Mouse (Mus musculus): Measurements from ENCODE around the gene Nup107.
A peak's percentile ranks its signal among the peaks of the same experiment; 100 is the strongest.

The Nup107 gene

DNA sequence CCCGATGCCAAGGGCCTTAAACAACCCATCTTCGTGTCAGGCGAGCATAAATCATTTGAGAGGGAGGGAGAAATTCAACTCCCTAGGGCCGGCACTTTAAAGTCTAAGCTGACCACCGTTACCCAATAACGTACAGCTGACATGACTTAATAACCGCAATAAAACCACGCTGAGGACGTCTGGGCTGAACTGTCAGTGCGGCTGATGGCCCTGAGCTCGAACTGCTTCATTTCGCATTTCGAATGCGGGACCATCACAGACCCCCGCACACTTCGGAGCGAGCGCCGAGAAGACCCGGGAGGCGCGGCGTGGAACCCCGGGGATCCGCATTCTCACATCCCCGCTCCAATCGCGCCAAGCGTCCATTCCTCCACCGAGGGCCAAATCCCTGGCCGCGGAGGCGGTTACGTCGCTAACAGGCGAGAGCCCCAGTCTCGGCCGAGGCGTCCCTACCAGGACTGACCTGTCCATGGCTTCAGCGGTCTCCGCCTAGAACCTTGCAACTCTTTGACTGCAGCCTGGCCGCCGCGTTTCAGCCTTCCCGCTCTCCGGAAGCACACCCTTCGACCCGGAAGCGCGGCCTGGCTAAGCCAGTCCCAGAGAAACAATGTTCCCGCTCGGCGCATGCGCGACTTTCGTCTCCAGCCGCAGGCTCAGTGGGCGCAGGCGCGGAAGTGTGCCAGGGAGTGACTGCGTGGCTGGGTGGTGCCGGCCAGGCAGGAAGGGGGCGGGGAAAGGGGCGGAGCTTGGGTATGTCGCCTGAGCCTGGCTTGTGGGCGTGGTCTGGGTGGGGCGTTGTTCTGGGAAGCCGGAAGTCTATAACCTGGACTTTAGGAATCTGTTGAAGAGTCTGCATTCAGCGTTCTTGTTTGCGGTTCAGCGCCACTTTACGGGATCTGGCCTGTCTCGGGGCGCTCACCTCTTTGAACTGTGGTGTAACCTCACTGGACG, at the start of gene Nup107:
Nup107 (minus strand) TSS at position 565 of the 951 bp plus-strand sequence.
- DNase-seq (ENCODE audit: low read depth): peak; percentile 100

DNA sequence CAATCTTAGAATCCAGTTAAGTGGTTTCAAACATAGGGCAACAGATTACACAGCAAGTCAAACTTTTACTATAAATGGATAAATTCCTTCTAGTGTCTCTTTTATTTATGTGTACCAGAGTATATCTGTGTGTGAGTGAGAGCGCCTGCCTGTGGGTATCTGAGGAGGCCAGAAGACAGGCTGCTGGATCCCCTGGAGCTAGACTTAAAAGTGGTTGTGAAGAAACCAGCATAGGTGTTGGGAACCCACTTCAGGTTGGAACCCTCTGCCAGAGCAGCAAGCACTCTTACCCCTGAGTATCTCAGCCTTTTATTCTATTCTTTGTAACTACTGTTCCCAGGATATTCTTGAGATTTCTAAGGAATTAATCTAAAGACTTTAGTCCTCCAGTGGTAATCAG, 49.3 kb upstream of the Nup107 start:
- DNase-seq (ENCODE audit: low read depth): no peak

DNA sequence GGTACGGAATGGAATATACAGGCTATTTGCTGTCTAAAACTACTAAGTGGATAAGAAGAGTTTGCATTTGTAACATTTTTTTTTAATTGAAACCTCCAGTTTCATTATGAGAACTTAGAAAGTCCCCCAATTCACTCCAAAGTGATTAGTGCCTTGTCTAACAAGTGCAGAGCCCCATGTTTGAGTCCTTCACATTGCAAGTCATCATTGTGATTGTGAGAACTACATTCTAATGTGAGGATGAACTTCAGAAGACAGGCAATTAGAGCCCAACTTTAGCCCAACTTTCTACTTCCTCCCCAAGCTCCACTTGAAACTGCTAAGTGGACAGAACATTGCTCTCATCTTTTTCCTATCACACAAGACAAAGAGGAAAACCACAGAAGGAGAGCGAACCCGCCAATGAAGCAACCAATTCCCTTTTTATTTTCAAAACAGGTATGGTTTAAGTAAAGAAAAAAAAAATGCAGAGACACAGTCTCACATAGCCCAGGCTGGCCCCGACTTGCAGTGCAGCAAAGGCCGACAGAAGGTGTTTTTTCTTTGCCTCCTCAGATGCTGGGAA, 48.0 kb upstream of the Nup107 start:
- DNase-seq (ENCODE audit: low read depth): peak; percentile 54

DNA sequence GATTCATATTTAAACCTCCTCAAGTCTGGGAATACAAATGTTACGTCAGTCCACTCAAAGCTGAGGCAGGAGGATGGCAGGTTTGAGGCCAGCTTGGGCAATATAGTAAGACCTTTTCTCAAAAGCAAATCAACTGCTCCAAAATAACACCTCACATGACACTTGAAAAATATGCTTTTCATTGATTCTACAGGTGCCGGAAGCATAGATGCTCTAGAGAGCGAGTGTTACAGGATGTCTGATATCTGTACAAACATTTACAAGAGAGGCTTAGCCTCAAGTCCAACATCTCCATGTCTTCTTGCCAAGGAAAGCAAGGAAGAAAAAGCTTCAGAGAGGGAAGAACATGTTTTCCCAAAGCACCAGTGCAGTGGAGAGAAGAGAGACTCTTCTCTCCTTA, 47.2 kb upstream of the Nup107 start:
- DNase-seq (ENCODE audit: low read depth): peak; percentile 68

DNA sequence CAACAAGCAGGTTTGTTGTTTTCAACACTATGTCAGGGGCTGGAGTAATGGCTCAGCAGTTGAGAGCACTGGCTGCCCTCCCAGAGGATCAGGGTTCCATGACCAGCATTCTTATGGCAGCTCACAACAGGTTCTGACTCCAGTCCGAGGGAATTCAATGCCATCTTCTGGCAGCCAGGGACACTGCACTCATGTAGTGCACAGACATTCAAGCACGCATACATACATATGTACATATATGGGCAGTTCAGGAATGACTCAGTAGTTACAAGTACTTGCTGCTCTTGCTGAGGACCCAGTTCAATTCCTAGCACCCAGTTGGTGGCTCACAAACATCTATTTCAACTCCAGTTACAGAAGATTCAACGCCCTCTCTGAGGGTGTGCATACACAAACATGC, 46.4 kb upstream of the Nup107 start:
- DNase-seq (ENCODE audit: low read depth): peak; percentile 58

DNA sequence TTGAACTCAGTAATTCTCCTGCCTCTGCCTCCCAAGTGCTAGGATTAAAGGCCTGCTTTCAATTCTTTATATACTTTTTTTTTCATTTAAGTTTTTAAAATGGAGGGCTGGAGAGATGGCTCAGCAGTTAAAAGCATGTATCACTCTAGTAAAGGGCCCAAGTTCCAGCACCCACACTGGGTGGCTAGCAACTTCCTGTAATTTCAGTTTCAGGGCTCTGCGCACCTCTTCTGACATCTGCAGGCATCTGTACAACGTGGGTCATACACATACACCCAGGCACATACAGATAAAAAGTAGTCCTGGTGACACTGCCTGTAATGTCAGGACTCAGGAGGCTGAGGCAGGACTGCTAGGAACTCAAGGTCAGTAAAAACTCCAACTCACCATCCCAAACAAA, 43.8 kb upstream of the Nup107 start:
- DNase-seq (ENCODE audit: low read depth): peak; percentile 77

DNA sequence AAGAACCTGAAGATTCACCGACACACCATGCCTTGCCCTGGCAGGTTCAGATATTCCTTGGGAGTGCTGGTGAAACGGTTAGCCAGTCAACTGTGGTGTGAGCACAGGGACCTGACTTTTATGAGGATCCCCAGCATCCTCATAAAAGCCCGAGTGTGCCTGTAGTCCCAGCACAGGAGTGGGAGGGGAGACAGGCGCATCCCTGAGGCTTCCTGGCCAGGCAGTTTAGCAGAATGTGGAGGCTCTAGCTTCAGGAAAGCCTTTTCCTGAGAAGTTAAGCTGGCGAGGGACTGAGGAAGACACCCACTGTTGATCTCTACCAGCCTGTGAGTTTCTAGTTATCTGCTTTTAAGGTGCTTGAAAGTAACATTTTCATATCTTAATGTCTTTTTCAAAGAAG, 42.9 kb upstream of the Nup107 start:
- DNase-seq (ENCODE audit: low read depth): no peak

DNA sequence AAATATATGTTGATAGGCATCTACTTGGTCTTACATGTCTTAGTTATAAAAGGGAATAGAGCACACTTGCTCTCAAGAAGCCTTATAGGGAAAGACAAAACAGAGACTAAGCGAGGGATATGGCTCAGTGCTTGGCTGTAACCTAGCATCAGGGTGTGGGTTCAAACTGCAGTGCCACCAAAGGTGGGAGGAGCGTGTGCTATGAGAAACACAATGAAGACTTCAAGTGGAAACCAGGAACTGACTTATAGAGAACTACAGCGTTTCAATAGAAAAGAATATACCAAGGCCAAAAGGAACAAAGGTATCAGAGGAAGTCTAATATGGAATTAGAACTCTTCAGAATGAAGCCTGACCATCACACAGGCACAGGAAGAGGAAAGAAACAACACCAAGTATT, 38.3 kb upstream of the Nup107 start:
- peak; percentile 59 for DNase-seq (ENCODE audit: low read depth)

DNA sequence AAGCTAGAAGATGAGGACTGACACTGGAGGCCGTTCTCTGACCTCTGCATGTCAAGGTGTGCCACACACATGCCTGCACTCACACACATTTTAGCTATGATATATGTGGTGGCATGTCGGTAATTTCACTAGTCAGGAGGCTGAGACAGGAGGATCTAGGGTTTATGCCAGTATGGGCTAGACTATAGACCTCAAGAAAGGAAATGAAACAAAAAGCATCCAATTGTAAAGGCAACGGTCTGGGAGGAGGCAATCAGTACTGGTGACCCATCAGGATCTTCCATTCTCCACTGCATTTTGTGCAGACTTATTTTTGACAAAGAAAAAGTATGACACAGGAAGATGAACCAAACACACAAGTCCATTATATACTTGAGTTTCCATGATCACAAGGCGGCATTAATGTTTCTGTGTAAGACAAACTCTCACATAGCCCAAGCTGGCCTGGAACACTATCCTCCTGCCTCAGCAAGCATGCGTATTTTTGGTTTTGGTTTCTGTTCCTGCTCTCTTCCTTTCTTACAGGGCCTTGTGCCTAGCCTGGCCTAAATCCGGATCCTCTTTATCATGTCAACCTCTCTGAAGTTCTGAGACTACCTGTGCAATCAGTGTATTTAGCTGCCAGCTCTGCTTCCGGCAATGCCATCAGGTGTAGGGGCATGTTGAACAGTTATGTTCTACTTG, 37.1 kb upstream of the Nup107 start:
- peak; percentile 81 for DNase-seq (ENCODE audit: low read depth)

DNA sequence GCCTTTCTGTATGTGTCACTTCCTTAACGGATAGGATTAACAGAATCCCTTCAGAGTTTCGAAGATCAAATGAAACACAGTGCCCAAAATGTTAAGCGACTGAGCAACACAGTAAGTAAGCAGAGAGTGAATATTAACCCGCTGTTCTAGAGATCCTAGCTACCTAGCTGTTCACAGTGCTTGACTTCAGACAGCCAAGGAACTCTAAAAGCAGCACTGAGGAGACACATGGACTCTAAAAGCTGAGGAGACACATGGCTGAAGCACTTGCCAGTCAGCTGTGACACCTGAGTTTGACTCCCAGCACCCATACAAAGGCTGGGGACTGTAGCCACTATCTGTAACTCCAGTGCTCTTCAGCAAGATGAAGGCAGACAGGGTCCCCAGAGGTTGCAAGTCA, 36.5 kb upstream of the Nup107 start:
- DNase-seq (ENCODE audit: low read depth): no peak

DNA sequence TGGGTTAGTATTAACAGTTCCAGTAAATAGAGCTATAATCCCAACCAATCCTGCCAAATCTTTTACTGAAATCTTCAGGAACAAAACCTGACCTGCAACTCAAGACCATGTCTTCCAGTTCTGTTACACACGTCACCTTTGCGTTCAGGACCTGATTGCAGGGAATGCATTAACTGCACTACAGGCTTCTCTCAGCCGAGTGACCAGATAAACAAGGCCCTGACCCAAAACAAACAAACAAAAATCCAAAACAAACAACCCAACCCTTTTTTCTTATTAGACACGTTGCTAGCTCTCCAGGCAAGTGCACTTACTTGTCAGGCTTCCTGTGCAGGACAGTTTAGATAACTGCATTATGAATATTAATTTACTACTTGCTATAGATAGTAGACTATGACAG, 36.0 kb upstream of the Nup107 start:
- DNase-seq (ENCODE audit: low read depth): peak; percentile 28

DNA sequence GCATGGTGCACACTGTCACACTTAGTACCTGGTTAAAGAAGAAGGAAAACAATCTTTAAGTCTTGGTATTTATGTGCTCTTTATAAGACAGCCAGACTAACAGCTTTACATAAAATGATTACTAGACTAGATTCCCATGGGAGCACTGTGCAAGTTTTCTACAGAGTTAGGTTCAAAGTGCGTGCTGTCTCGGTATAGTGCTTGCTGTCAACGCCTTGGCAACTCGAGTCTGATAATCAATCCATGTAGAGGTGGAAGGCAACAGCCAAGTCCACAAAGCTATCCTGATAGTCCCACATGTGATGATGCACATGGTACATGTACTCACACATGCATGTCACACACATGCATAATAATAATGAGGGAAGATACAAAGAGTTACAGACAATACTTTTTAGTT, 32.1 kb upstream of the Nup107 start:
- no peak for DNase-seq (ENCODE audit: low read depth)

DNA sequence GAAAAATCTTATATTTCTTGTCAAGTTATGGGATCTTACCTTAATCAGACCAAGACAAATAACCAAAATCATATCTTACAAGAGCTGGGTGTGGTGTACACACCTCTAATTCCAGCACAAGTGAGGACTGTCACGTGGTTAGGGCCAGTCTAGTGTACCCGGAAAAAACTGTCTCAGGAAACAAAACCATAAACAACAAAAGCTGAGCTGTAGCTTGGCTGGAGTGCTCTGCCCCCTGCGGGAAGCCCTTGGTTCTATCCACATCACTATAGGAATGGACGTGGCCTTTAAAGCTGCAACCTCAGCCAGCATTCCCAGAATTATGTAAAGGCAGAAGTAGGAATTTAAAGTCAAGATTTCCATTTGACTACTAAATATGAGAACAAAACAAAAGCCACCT, 31.6 kb upstream of the Nup107 start:
- DNase-seq (ENCODE audit: low read depth): no peak

DNA sequence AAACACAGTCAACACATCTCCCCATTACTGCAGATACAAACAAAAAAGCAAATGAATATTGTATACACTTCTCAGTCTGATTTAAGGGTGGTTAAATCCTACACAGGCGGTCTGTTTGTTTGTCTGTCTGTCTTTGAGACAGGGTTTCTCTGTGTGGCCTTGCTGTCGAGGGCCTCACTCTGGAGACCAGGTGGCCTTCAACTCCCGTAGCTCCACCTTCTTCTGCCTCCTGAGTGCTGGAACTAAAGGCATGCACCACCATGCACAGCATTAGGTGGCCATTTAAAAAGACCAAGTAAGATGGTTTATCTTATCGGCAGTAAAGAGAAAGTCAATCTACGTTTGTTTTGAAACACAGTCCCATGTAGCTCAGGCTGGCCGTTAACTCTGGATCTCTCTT, 30.8 kb upstream of the Nup107 start:
- DNase-seq (ENCODE audit: low read depth): no peak

DNA sequence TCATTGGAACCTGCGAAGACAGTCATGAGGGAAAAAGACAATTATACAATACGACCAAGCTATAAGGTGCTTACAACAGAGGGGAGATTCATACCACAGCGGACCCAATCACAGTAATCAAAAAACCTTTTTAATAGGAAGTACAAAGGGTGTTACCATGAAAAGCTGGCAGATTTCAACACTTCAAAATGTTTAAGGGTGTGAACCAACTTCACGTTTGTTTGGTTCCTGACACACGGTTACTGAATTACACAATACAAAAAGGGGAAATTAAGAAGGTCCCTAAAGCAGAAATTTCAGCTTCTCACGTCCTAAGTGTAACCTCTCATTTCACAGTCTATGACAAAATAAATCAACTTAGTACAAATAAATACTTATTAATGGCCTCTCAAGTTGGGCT, 26.1 kb upstream of the Nup107 start:
- no peak for DNase-seq (ENCODE audit: low read depth)

DNA sequence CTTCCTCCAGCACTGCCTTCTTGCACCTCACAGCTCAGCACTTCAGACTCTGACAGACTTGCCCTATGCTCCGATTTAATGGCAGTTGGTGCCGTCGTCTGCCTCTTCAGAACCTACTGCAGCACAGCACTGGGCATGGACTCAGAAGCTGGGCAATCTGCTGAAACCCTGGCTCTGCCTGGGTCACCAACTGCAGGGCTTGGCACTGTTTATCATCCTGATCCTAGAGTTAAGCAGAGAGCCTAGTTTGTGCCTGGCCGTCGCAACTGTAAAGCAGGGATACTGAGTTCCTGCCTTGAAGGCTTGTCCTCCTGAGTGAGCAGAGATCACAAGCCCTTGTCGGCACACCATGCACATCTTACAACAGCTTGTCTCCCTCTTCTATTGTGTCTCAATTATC, 24.2 kb upstream of the Nup107 start:
- DNase-seq (ENCODE audit: low read depth): no peak

DNA sequence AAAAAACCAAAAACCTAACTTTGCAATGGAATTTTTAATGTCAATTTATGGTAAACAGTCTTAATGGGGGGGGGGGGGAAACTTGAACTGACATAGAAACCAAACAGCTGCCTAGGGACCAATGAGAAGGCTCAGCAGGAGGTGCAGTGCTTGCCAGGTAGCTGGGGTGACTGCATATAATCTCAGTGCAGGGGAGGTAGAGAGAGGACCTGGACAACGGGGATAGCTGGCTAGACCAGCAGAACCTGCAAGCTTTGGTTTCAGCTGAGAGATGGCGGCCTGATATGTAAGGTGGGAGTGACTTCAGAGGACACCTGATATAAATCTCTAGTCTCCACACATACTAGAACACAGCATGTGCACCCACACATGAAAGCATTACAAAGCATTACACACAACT, 20.0 kb upstream of the Nup107 start:
- DNase-seq (ENCODE audit: low read depth): no peak

DNA sequence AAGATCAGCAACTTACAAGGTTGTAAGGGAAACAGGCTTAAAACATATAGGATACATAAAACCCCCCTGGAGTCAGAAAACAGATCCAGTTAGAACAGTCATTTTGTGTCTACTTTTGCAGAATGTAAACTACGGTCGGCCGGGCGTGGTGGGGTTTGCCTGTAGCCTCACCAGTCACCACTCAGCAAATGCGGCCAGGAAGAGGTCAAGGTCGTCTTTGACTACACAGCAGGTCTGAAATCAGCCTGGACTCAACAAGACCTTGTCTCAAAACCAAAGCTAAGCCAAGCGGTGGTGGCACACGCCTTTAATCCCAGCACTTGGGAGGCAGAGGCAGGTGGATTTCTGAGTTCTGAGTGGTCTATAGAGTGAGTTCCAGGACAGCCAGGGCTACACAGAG, 19.1 kb upstream of the Nup107 start:
- DNase-seq (ENCODE audit: low read depth): no peak

DNA sequence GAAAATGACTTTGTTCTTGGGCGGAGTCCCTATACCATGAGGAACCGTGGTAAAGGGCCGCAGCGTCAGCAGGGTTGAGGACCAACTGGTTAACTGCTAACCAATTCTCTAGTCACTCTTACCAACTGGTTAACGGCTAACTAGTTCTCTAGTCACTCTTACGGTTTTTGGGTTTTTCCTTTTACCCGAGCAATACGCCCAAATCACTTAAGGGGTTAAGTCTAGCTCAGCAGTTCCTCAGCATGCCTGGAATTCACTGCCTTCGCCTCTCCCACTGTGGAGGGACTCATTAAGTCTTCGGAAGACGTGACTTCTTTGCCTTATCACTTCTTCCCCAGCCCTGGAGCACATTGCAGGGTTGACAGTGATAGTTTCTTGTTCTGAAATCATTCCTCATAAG, 18.0 kb upstream of the Nup107 start:
- DNase-seq (ENCODE audit: low read depth): no peak

DNA sequence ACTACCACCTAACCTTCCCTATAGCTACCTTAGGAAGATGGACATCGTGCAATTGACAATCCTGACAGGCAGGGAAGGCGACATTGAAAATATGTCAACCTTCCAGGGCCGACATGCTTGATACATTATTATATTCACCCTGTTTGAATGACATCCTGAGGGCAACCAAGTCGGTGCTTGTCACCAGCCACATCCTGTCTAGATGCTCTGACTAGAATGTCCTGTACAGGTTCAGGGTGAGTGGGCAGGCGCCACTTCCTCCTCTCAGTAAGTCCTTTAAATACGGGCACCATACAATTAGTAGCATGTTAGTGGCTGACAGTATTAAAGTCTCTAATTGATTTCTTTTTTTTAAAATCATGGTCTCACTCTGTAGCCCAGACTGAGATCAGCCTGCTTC, 15.6 kb upstream of the Nup107 start:
- DNase-seq (ENCODE audit: low read depth): peak; percentile 72

DNA sequence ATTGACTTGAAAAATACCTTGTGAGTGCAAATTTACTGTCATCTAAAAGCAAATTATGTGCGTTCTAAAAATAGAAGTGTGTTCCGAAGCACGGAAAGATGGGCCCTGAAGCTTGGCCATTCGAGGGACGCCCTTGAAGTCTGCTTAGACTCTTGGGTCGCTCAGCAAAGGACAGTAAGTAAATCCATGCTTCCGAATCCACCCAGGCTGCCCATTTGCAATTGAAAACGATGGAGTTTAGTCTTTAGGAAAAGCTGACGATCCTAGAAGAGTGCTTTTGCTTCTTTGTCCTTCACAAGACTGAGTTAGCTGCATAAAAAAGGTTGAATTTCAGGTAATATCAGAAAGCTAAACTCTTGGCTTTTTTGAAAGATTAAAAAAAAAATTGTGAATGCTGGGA, 13.4 kb upstream of the Nup107 start:
- no peak for DNase-seq (ENCODE audit: low read depth)

DNA sequence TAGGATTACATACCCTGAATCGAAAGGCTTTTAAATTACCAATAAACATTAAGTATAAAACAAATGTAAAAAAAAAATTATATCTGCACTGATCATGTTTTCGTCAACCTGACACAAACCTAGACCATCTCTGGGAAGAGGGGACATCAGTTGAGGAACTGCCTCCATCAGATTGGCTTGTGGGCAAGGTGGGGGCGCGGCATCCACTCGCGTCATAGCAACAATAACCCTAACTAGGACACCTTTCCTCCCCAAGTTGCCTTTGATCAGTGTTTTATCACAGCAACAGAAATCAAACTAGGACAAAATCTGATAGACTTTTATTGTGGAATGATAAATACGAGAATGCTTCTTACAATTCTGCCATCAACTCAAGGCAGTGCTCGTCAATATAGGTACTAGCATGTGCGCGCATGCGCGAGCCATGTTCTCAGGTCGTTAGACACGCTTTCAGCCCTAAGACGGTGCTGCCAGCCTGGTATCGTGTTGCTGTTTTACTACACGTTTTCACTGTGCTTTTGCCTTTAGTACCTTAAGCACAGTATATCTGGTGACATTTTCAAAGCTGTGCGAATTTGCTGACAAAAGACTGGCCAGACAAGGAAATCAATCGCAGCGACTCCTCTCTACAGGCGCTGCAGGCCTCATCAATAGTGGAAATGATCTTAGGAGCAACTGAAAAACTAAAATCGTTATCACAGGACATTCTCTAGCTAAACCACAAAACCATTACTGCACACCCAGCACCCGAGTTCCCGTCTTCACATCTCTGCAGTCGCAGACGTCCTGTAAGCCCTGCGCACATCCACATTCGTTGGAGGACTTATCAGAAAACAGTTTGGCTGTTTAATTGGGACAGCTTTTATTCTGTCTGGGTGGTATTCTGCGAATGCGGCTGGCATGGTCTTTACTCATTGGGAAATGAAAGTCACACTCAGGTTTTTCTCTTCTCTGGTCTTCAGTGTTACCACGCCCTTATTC, 11.7 kb upstream of the Nup107 start:
- DNase-seq (ENCODE audit: low read depth): peak; percentile 61

Data from naive thymus-derived CD4-positive, alpha-beta T cell, adult 2 months (primary cell).